Comparison of ENCODE assay signal across 20 mouse cellular contexts in the genomic region with DNA sequence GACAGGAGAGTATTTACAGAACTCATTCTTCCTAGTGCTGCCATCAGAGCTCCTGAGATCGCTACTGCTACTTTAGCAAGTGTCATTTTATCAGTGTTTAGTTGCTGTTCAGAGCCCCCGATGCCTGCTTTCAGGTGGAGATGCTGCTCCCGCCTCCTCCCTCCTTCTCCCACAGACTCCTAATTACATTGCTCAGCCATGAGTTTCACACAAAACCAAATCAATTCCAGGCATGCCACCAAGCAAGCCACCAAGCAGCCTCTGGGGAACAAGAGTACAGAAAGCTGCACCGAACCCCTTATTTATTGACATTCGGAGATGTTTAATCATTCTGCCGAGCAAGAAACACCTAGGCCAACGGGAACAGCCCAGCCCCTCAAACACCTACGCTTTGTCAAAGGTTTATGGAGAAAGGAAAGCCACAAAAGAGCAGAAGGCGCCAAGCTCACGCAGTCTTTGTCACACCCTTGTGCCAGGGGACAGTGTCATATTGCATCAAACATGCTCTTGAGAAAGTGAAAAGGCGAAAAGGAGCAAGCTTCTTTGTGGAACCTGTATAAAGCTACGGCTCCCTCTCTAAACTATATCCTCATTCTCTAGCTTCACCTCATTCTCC. TPM values are rescaled to one million over a fixed set of nuclear protein-coding genes. Genes with fewer than 3 reads are reported as not detected.
DNase-seq lines count a peak whose midpoint lies in the region; ATAC-seq and TF ChIP-seq lines count a peak whose summit lies in the region.
"Had no signal": no experiment of that assay in that cellular context is flagged by ENCODE, and none has a peak within 500 bp of the region (broad histone marks: within the 10 kb centered on the region; RNA-seq: fewer than 3 reads in every experiment).

No protein-coding gene starts in this region.

- H3K4me2 ChIP-seq in hindbrain, embryonic 15.5 days: no peak overlapping the region
- H3K4me2 ChIP-seq in lung, embryonic 14.5 days: no peak overlapping the region
- 0 out of 2 replicates have a peak overlapping the region, but pooled peaks have one; percentile 5 for H3K4me2 ChIP-seq in limb, embryonic 13.5 days (replicated peaks)
- H3K4me2 ChIP-seq in stomach, embryonic 16.5 days (ENCODE audit: low read depth, low read length): no peak overlapping the region
- H3K4me2 ChIP-seq: forebrain, embryonic 15.5 days; intestine, embryonic 15.5 days; midbrain, embryonic 12.5 days had no signal

- 0 out of 2 replicates have a peak, but pooled peaks have one; percentile 6 for ATAC-seq in hindbrain, embryonic 15.5 days (ENCODE audit: low FRiP score, low read depth)
- ATAC-seq in lung, embryonic 14.5 days (ENCODE audit: insufficient read depth): 0 out of 2 replicates have a peak, but pooled peaks have one; percentile 25
- ATAC-seq in limb, embryonic 13.5 days (ENCODE audit: low FRiP score, low read depth): no peak
- peak; percentile 58 for ATAC-seq in stomach, embryonic 16.5 days (ENCODE audit: insufficient read depth, low FRiP score)
- ATAC-seq: forebrain, embryonic 15.5 days; intestine, embryonic 15.5 days had no signal

- no peaks in the 10 kb centered on the region for H3K27me3 ChIP-seq in hindbrain, embryonic 15.5 days
- H3K27me3 ChIP-seq in hindbrain, embryonic 10.5 days (ENCODE audit: insufficient read depth, poor library complexity, severe bottlenecking): no peaks in the 10 kb centered on the region
- H3K27me3 ChIP-seq in lung, embryonic 14.5 days (ENCODE audit: insufficient read depth, low read length): no peaks in the 10 kb centered on the region
- H3K27me3 ChIP-seq in limb, embryonic 13.5 days: no peaks in the 10 kb centered on the region
- no peaks in the 10 kb centered on the region for H3K27me3 ChIP-seq in stomach, embryonic 16.5 days (ENCODE audit: control insufficient read depth, insufficient read depth, low read length)
- H3K27me3 ChIP-seq: forebrain, embryonic 15.5 days; intestine, embryonic 15.5 days; midbrain, embryonic 12.5 days had no signal

- H3K4me1 ChIP-seq in hindbrain, embryonic 15.5 days (replicated peaks): no peaks in the 10 kb centered on the region
- H3K4me1 ChIP-seq in hindbrain, embryonic 10.5 days (replicated peaks): no peaks in the 10 kb centered on the region
- no peaks in the 10 kb centered on the region for H3K4me1 ChIP-seq in lung, embryonic 14.5 days (ENCODE audit: insufficient read depth)
- peaks cover 6% of the 10 kb centered on the region for H3K4me1 ChIP-seq in limb, embryonic 13.5 days
- 0 out of 2 replicates have a peak, but pooled peaks cover 11% of the 10 kb centered on the region for H3K4me1 ChIP-seq in stomach, embryonic 16.5 days (ENCODE audit: control insufficient read depth, insufficient read depth, low read length)
- H3K4me1 ChIP-seq: forebrain, embryonic 15.5 days; midbrain, embryonic 12.5 days had no signal

- TF ChIP-seq CTCF in lung, embryonic 14.5 days (IDR thresholded peaks at IDR 0.05; ENCODE audit: low read depth): no peak

- H3K27ac ChIP-seq in hindbrain, embryonic 15.5 days (replicated peaks): peak overlapping the region; percentile 34; the same call in 1 of the 2 replicates
- H3K27ac ChIP-seq in hindbrain, embryonic 10.5 days: no peak overlapping the region
- H3K27ac ChIP-seq in lung, embryonic 14.5 days (ENCODE audit: low read depth): peak overlapping the region; percentile 24; the same call in 1 of the 2 replicates
- no peak overlapping the region for H3K27ac ChIP-seq in limb, embryonic 13.5 days
- H3K27ac ChIP-seq in stomach, embryonic 16.5 days (ENCODE audit: low read length): peak overlapping the region; percentile 32; the same call in 1 of the 2 replicates
- H3K27ac ChIP-seq: forebrain, embryonic 15.5 days; heart, adult 2 months; intestine, embryonic 15.5 days; midbrain, embryonic 12.5 days had no signal

- H3K9ac ChIP-seq in hindbrain, embryonic 15.5 days: no peak overlapping the region
- H3K9ac ChIP-seq in lung, embryonic 14.5 days: no peak overlapping the region
- H3K9ac ChIP-seq in limb, embryonic 13.5 days: no peak overlapping the region
- H3K9ac ChIP-seq in stomach, embryonic 16.5 days (ENCODE audit: low read length): no peak overlapping the region
- H3K9ac ChIP-seq: forebrain, embryonic 15.5 days; intestine, embryonic 15.5 days; midbrain, embryonic 12.5 days had no signal

- no peaks in the 10 kb centered on the region for H3K36me3 ChIP-seq in hindbrain, embryonic 15.5 days
- H3K36me3 ChIP-seq in hindbrain, embryonic 10.5 days: no peaks in the 10 kb centered on the region
- no peaks in the 10 kb centered on the region for H3K36me3 ChIP-seq in lung, embryonic 14.5 days (ENCODE audit: insufficient read depth)
- H3K36me3 ChIP-seq in limb, embryonic 13.5 days: no peaks in the 10 kb centered on the region
- no peaks in the 10 kb centered on the region for H3K36me3 ChIP-seq in stomach, embryonic 16.5 days (ENCODE audit: control insufficient read depth, insufficient read depth, low read length)
- H3K36me3 ChIP-seq: forebrain, embryonic 15.5 days; intestine, embryonic 15.5 days; midbrain, embryonic 12.5 days had no signal

- WGBS in hindbrain, embryonic 15.5 days: 65% methylated on average over 12 of the region's 12 CpGs
- WGBS in hindbrain, embryonic 10.5 days: 77% methylated on average over 12 of the region's 12 CpGs
- WGBS in lung, embryonic 14.5 days: 48% methylated on average over 12 of the region's 12 CpGs
- WGBS in limb, embryonic 13.5 days: 37% methylated on average over 12 of the region's 12 CpGs
- 51% methylated on average over 12 of the region's 12 CpGs for WGBS in stomach, embryonic 16.5 days

- H3K4me3 ChIP-seq in hindbrain, embryonic 15.5 days: no peak overlapping the region
- H3K4me3 ChIP-seq in hindbrain, embryonic 10.5 days: no peak overlapping the region
- no peak overlapping the region for H3K4me3 ChIP-seq in lung, embryonic 14.5 days (ENCODE audit: low read depth, low read length)
- no peak overlapping the region for H3K4me3 ChIP-seq in limb, embryonic 13.5 days
- H3K4me3 ChIP-seq in stomach, embryonic 16.5 days (replicated peaks; ENCODE audit: low read length): no peak overlapping the region
- H3K4me3 ChIP-seq: forebrain, embryonic 15.5 days; heart, adult 2 months; intestine, embryonic 15.5 days; midbrain, embryonic 12.5 days had no signal

- no peaks in the 10 kb centered on the region for H3K9me3 ChIP-seq in hindbrain, embryonic 15.5 days
- no peaks in the 10 kb centered on the region for H3K9me3 ChIP-seq in hindbrain, embryonic 10.5 days
- no peaks in the 10 kb centered on the region for H3K9me3 ChIP-seq in lung, embryonic 14.5 days (ENCODE audit: low read depth, low read length)
- H3K9me3 ChIP-seq in limb, embryonic 13.5 days: no peaks in the 10 kb centered on the region
- H3K9me3 ChIP-seq in stomach, embryonic 16.5 days (replicated peaks; ENCODE audit: control insufficient read depth, low read length): peaks cover 1% of the 10 kb centered on the region; the same call in 1 of the 2 replicates
- H3K9me3 ChIP-seq: forebrain, embryonic 15.5 days; intestine, embryonic 15.5 days; midbrain, embryonic 12.5 days had no signal

- no peak for DNase-seq in hindbrain, embryonic 10.5 days (ENCODE audit: low spot score)
- no peak for DNase-seq in lung, embryonic 14.5 days
- DNase-seq in lung, postnatal 10 days: no peak
- DNase-seq in adrenal gland, postnatal 36 days: no peak
- DNase-seq: adrenal gland, postnatal 25 days; B cell, adult 2 months; cerebellum, adult 9-10 months; gastrocnemius, postnatal 25 days; heart, adult 2 months; heart, postnatal 36 days; kidney, adult 9 months; liver; retina, postnatal 1 day; thymus, postnatal 4 days had no signal

RNA-seq across cellular contexts. Expression of a gene that starts 27.7 kb away (rescaled TPM):
- 2.8 and 3.6 TPM in 2 replicates for polyA plus RNA-seq in hindbrain, embryonic 15.5 days (2015; fragmentation: Nextera tagmentation; extraction: Ambion mirVana)
- polyA plus RNA-seq in hindbrain, embryonic 10.5 days (2016; fragmentation: Nextera tagmentation; extraction: Ambion mirVana): 3.3 and 3.8 TPM in 2 replicates
- polyA plus RNA-seq in lung, embryonic 14.5 days (2014; fragmentation: Nextera tagmentation; extraction: Ambion mirVana): 15.9 and 16.7 TPM in 2 replicates
- 6.1 and 8.2 TPM in 2 replicates for polyA plus RNA-seq in limb, embryonic 13.5 days (2015; fragmentation: Nextera tagmentation; extraction: Ambion mirVana)
- polyA plus RNA-seq in stomach, embryonic 16.5 days (2015; fragmentation: Nextera tagmentation; extraction: Ambion mirVana): 53.9 and 62.5 TPM in 2 replicates
- total RNA-seq in adrenal gland, postnatal 36 days (2021): under 1 TPM; 0.33 to 0.43 TPM

Comparison
In these comparisons a context has a peak if more than half of its experiments do, and no peak if none do; other contexts are left out.
1. H3K27ac ChIP-seq: peak in hindbrain, embryonic 15.5 days (single experiment), lung, embryonic 14.5 days (single experiment) and stomach, embryonic 16.5 days (single experiment); none in hindbrain, embryonic 10.5 days (single experiment) and limb, embryonic 13.5 days (single experiment).